Mouse (Mus musculus) erythroblast, embryonic 14.5 days (primary cell): ENCODE results near the gene Shisa6. TPM values are rescaled to one million over a fixed set of nuclear protein-coding genes. Genes with fewer than 3 reads are reported as not detected.

Experiments used
- H3K27me3 ChIP-seq: 2 replicates; pipeline ENCODE4 v1.6.1; 2012; ENCODE audit warnings: inconsistent platforms; ENCODE audit not compliant: control insufficient read depth
- H3K36me3 ChIP-seq: 2 replicates; pipeline ENCODE4 v1.6.1; 2012; ENCODE audit warnings: mild to moderate bottlenecking, inconsistent platforms; ENCODE audit not compliant: control insufficient read depth
- H3K4me1 ChIP-seq: 2 replicates; pipeline ENCODE4 v1.6.1; 2012; ENCODE audit warnings: inconsistent platforms; ENCODE audit not compliant: control insufficient read depth
- H3K4me3 ChIP-seq: replicated peaks from 2 replicates; pipeline ENCODE3; 2012; ENCODE audit warnings: moderate library complexity, mild to moderate bottlenecking, inconsistent platforms
- H3K9me3 ChIP-seq: 2 replicates; pipeline ENCODE4 v1.6.1; 2012; ENCODE audit warnings: low read length, inconsistent platforms, mixed read lengths; ENCODE audit not compliant: control insufficient read depth
- GATA1 ChIP-seq: IDR thresholded peaks from 2 replicates; pipeline ENCODE4 v1.6.1; 2012; ENCODE audit warnings: low read length, inconsistent platforms, mixed read lengths
- TAL1 ChIP-seq: IDR thresholded peaks from 3 replicates; pipeline ENCODE4 v1.6.1; 2012; ENCODE audit warnings: low read length, inconsistent platforms, mixed read lengths
- polyA plus RNA-seq: library from polyadenylated mRNA; stranded (reverse); fragments of >175 nt; gene quantifications from 2 replicates; pipeline ENCODE4 v1.2.3, GENCODE M21; 2012

Shisa6 gene
- polyA plus RNA-seq = not detected in 2 replicates

DNA sequence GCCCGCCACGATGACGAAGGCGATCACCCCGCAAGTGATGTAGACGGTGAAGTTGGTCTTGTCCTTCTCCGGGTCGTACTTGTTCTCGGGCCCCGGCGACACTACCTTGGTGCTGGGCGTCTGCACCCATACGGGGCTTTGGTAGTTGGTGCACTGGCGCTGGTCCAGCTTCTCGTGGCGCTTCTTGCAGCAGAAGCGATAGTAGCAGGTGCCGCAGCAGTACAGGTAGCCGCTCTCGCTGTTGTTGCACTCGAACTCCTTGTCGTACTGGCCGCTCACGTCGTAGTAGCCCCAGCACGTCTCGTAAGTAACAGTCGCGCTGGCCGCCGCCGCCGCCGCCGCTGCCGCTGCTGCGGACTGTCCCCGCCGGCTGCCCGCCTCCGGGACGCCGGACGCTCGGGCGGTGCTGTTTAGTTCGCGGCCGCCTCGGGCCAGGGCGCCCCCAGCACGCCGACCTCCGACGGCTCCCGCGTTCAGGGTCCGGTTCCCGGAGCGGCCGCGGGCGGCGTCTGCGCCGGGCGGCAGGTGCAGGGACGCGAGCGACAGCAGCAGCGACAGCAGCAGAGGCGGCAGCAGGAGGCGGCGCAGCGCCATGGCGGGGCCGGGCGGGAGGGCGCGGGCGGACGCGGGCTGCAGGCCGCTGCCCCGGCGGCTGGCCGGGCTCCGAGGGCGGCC is at the start of gene Shisa6:
Gene Shisa6 (minus strand): TSS at position 594 of the 675 bp plus-strand sequence.
- TF ChIP-seq GATA1 = no peak
- no peak for TF ChIP-seq TAL1
- Histone ChIP-seq H3K4me3 (no peak within 1 kb of the TSS), H3K9me3 (no peaks in the 10 kb centered on the region), H3K27me3 (peaks cover 64% of the 10 kb centered on the region), H3K4me1 (no peaks in the 10 kb centered on the region), H3K36me3 (no peaks in the 10 kb centered on the region)

GRCm38 (mm10) chr11:66573888-66574287 is 48.1 kb upstream of the Shisa6 start:
- Histone ChIP-seq H3K4me3 (no peak overlapping the region), H3K9me3 (peaks cover 3% of the 10 kb centered on the region; the same call in 1 of the 2 replicates), H3K4me1 (no peaks in the 10 kb centered on the region), H3K27me3 (no peaks in the 10 kb centered on the region), H3K36me3 (no peaks in the 10 kb centered on the region)
- TF ChIP-seq TAL1 (no peak), GATA1 (no peak)

DNA sequence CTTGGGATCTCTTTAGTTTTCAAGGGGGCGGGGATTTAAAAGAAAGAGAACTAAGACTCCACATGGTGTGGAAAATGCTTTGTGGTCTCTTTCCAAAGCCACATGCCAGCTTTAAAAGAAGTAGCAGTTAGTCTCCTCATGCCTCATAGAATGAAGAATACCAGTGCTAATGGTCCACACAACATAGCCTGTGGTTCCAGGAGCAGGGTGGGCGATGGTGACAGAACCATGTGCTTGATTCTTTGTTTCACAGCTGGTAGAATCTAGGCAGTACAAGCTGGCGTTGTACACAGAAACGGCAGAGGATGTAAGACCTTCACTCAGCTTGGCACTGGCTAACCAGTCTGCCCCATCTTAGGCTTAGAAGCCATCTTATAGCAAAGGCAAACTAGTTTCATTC is 43.3 kb upstream of the Shisa6 start:
- H3K27me3 ChIP-seq = no peaks in the 10 kb centered on the region; the same call in 1 of the 2 replicates
- H3K9me3 ChIP-seq = peaks cover 4% of the 10 kb centered on the region; the same call in 1 of the 2 replicates
- TF ChIP-seq TAL1 (no peak), GATA1 (no peak)
- H3K36me3 ChIP-seq = no peaks in the 10 kb centered on the region
- H3K4me1 ChIP-seq = no peaks in the 10 kb centered on the region
- no peak overlapping the region for H3K4me3 ChIP-seq

DNA sequence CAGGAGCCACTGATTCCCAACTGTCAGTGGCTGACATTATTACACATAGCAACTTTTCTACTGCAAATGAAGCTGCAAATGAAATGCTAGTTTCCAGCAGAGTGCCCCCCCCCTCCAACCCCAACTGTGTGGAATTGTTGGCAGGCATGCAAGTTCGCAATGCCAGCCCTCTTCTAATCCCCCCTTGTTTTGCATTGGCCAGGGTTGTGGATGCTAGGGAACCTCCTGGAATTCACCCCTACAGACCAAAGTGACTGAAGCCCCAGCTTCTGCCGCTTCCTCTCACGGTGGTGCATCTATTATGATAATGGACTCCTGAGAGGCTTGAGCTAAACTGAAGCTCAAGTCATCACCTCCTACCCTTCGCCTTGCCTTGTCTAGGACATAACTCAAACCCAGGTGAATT is 42.6 kb upstream of the Shisa6 start:
- Histone ChIP-seq H3K36me3 (no peaks in the 10 kb centered on the region), H3K9me3 (peaks cover 9% of the 10 kb centered on the region; the same call in 1 of the 2 replicates), H3K4me1 (no peaks in the 10 kb centered on the region), H3K4me3 (no peak overlapping the region), H3K27me3 (no peaks in the 10 kb centered on the region; the same call in 1 of the 2 replicates)
- TF ChIP-seq TAL1 = no peak
- no peak for TF ChIP-seq GATA1

DNA sequence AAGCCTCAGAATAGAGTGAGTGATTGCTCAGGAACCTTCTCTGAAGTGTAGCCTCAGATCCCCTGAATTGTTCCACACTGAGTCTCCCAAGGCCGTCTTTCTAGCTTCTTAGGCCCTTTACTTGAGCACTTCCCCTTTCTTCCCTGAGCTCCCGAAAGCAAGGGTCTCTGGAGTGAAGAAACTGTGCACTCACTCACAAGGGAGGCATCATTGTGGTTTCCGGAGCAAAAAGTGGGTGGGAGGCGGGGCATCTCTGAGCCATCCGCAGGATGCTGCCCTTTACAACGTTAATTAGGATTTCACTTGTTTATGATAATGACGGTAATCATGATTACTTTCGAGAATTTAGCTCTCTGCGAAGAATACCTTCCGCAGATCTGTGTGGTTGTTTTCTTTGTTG is 41.6 kb upstream of the Shisa6 start:
- H3K4me3 ChIP-seq = no peak overlapping the region
- no peaks in the 10 kb centered on the region for H3K36me3 ChIP-seq
- H3K4me1 ChIP-seq = no peaks in the 10 kb centered on the region
- H3K9me3 ChIP-seq = peaks cover 9% of the 10 kb centered on the region; the same call in 1 of the 2 replicates
- TF ChIP-seq GATA1 (no peak), TAL1 (no peak)
- no peaks in the 10 kb centered on the region; the same call in 1 of the 2 replicates for H3K27me3 ChIP-seq

- no peaks in the 10 kb centered on the region for H3K4me1 ChIP-seq
- TF ChIP-seq TAL1 (no peak), GATA1 (no peak)
- H3K27me3 ChIP-seq = no peaks in the 10 kb centered on the region; the same call in 1 of the 2 replicates
- H3K9me3 ChIP-seq = peaks cover 6% of the 10 kb centered on the region; the same call in 1 of the 2 replicates
- no peak overlapping the region for H3K4me3 ChIP-seq
- H3K36me3 ChIP-seq = no peaks in the 10 kb centered on the region
Observed at GRCm38 (mm10) chr11:66562274-66562673, 36.5 kb upstream of the Shisa6 start.

DNA sequence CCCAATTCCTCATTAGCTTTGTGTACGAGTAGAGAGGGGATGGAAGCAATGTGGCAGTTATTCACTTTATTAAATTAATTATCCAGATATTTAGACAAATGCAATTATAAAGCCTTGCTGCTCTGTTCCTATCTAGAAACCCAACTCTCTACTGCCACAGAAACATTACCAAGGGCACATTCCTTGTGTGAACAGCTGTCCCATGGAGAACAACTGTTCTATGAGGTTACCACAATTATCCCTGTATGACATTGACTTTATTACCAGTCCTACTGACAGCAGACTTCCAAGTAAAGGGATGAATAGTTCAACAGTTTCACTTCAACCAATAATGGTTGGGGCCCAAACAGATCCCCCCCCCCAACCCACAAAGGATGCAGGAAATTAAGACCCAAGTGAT is 12.1 kb upstream of the Shisa6 start:
- H3K36me3 ChIP-seq = no peaks in the 10 kb centered on the region
- H3K4me1 ChIP-seq = no peaks in the 10 kb centered on the region
- H3K4me3 ChIP-seq = no peak overlapping the region

GRCm38 (mm10) chr11:66535866-66536265 is 10.1 kb upstream of the Shisa6 start:
- no peak overlapping the region for H3K4me3 ChIP-seq
- no peaks in the 10 kb centered on the region; the same call in 1 of the 2 replicates for H3K9me3 ChIP-seq
- TF ChIP-seq TAL1 (no peak), GATA1 (no peak)
- no peaks in the 10 kb centered on the region for H3K4me1 ChIP-seq
- no peaks in the 10 kb centered on the region for H3K27me3 ChIP-seq
- no peaks in the 10 kb centered on the region for H3K36me3 ChIP-seq

More for the DNA sequence above, 12.1 kb upstream of the Shisa6 start:
- no peaks in the 10 kb centered on the region; the same call in 1 of the 2 replicates for H3K9me3 ChIP-seq
- no peak for TF ChIP-seq GATA1
- TF ChIP-seq TAL1 = no peak
- no peaks in the 10 kb centered on the region for H3K27me3 ChIP-seq

GRCm38 (mm10) chr11:66535156-66535555 is 9.4 kb upstream of the Shisa6 start:
- Histone ChIP-seq H3K4me1 (no peaks in the 10 kb centered on the region), H3K4me3 (no peak overlapping the region), H3K36me3 (no peaks in the 10 kb centered on the region), H3K27me3 (no peaks in the 10 kb centered on the region), H3K9me3 (no peaks in the 10 kb centered on the region; the same call in 1 of the 2 replicates)
- no peak for TF ChIP-seq TAL1
- no peak for TF ChIP-seq GATA1
